Mouse (Mus musculus) MN1 (cell line): ENCODE data around the gene Phactr3.
"Not testable (repeated sequence)": the region's sequence is repeated elsewhere in the genome, so short reads cannot be mapped to it uniquely, and the experiment has no call there.

ENCODE experiments used
- DNase-seq: peaks from one replicate; pipeline ENCODE4 v3.0.0-alpha.2; 2016; ENCODE audit warnings: low spot score

The Phactr3 gene

DNA sequence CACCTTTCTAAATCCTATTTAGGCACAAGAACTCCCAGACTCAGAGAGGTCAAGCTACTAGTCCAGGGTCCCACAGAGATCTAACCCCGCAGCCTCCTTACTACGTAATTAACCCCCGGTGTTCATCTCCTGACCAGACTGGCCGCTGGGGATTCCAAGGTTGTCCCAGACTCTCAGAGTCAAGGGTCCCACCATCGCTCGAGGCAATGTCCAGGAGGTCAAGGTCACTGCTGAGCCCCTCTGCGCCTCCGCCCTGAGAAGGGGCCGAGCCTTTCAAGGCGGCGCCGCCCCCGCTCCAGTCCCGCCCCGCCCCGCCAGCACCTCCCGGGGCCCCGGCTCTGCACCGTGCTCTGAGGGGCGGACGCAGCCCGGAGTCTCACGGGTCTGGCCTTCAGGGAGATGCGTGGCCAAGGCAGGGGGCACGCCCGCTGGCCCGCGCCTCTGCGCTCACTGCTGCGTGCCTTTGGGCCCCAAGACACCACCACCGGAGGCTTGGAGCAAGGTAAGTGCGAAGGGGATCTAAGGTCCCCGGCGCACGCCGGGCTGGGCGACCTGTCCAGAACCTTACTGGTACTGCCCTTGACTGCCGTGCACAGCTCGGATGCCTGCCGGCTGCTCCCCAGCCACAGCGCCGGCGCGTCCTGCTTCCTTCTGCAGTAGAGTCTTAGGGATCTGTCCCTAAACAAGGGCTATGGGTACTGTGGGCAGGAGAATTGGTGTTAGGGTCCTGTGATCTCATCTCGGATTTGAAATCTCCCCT lies at the start of gene Phactr3:
Gene Phactr3 (plus strand): TSS at position 175 of the 760 bp plus-strand sequence.
- no peak for DNase-seq

DNA sequence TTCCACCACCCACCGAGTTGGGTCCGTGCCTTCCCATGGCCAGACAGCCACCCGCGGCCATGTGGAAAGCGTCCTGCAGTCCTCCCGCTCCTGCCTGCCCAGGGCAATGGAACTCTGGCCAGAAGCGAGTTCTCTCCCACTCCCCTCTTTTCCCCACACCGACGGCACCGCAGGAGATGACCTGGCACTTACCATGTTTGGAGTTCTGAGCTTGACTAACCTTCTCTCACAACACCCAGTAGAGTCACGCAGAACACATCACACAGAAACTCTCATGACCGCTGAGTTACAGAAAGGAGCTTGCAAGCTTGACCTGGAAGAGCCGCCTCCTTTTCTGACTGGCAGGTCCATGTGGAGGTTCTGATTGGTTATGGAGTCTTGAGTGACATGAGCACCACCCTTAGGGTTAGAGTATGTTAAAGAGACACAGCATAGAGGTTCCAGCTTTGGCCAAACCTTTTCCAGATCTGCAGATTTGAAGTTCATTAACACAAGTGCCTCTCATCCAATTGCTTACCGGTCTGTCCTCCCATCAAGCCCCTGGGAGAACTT lies 40.5 kb upstream of the Phactr3 start, which contains the start of gene Zfp931:
Gene Zfp931 (minus strand): TSS at position 311 of the 552 bp plus-strand sequence.
- DNase-seq = not testable (repeated sequence)

DNA sequence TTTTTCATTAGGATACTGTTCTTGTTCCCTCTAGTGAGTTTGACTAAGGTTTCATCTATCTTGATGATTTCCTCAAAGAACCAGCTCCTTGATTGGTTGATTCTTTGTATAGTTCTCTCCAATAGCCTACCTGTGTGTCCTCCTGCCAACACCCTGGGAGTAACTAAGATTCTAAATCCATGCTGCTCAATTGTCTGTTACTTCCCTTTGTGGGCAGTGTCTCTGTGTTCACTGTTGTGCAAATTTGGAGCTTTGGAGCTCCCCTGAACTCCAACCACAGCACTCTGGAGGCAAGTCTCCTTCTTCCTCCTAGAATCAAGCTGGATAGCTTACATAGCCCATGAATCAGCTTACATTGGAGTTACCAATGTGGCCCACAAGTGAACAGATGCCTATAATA lies 29.2 kb upstream of the Phactr3 start:
- DNase-seq = no peak

DNA sequence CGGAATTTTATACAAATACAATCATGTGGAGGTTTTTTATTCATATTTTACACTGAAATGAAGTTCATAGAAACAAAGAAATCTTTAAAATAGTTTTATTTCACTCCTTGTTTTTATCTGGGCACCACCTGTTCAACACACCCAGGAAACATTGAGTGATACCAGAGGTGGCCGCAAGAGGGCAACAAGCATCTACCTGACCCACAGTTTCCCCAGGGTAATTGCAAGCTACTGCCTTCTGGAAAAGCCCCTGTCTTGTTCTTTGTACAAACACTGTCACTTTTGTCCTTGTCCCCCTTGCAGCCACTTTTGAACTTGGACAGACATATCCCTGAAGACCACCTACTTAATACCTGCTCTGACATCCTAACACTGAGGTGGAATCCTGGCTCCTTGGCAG lies 20.8 kb upstream of the Phactr3 start:
- DNase-seq = peak; percentile 34

DNA sequence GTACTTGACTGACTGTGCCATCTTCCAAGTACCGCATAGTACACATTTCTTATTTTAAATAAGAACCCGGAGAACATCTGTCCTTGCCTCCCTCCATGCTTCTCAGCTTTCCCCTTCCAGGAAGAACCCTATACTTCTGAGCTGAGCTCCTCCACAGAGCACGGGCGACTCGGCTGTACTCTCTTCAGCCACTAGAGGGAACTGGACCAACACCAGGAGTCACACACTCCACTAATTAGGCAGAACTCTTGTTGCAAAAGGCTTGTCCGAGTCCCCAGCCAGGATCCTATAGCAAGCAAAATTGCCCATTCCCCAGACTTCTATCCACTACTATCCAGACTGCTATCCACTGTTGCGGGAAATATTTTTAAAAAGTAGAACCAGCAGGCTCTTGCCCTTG lies 16.8 kb upstream of the Phactr3 start:
- DNase-seq = no peak

DNA sequence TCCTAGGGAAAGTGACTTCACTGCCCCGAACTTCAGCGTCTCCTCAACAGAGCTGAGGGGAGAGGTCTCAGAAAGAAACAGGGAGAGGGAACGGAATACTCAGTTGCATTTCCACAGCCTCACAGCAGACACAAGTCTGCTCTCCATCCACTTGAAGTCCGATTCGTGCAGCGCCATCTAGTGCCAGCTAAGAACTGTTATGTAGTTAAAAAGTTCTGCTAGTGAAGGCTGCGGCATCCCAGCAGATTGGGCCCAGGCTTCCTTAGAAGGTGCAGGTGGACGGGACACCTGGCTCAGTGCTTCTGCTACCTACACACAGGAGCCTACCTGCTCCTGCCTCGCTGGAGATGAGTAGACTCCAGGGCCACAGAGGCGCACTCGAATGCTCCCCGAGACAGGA lies 829 bp upstream of the Phactr3 start:
- peak; percentile 27 for DNase-seq

DNA sequence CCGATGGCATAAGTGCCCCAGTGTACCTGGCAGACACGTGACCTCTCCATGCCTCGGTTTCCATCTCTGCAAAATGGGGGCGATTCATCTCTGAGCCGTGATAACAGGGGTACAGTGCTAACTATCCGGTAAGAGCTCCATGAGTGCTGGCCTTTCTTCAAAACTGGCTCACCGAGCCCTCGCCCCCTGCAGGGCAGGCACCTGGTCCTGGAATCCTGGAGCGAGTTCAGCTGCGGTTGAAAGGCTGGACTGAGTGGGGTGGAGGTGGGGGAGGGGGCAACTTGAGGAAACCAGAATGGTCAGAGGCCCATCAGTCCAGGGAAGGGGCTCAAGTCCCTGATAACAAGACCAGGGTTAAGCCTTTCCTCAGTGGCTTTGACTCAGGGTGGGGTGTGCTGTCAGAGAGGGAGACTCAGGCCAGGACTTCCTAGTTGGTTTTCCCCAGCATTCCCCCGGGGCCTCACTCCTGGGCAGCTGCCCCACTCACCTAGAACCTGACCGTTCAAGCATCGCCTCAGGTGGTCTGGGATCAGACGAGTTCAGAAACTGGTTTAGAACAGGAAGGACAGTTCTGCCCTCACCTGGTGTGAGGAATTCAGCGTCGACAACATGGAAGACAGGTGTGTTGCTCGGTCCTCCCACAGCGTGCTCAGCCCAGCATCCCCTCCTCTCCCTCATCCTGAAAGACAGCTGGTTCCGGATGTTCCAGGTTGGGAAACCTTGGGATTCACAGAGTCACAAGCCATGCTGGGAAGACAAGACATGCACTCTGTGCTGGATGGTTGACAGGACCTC lies 983 bp downstream of the Phactr3 start:
- no peak for DNase-seq

DNA sequence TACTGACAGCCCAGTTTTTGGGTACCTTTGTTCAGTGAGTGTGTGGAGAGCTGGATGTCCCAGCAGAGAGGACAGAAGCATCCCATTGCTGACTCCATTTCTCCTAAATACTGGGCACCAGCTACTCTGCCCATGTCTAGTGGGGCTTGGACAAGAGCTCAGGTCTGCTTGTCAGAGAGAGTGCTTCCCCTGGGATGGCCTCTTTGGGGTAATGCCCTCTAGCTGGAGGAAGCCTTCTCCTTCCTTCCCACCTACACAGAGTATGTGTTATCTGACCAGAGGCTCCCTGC lies 1.5 kb downstream of the Phactr3 start:
- DNase-seq = no peak

DNA sequence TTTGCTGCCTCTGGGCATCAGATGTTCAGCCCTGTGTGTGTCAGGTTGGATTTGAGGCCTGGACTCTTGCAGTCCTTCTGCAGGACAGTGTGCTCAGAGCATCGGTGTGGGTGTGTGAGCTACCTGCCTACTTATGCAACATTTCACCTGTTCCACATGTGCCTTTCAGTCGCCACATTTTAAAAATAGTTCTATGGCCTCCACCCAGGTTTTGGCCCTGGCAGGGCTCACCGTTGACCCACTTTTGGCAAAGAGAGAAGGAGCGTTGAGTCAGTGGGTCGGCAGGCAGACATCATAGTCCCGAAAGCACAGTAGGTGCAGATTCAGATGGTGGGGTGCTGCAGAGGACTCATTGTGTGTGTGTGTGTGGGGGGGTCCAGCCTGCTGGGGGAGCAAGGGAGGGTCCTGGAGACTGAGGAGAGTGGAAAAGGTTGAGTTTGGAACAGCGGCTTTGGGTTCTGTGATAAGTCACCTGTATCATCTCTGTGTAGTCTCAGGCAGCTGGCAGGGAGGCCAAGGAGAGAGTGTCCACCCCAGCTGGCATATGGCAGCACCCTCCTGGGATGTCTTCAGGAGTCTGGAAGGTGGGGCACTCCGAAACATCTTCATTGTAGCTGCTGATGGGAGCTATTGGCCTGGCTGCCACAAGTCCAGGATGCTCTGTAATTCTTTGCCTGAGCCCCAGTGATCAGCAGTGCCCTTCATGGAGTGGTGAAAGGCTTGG lies 2.0 kb downstream of the Phactr3 start:
- DNase-seq = no peak

DNA sequence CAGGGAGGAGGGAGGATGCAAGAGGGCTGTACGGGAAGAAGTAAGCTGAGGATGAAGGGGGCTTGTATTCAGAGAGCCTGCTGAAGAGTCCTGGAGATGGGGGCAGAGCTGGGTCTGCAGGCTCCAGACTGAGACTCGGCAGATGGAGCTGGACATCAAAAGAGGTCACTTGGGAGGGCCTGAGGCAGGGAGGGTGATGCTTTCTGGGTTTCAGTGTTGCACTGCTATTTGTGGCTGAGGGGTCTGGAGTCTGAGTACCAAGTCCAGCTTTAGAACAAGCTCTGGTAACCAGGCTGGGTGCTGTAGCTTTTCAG lies 2.6 kb downstream of the Phactr3 start:
- DNase-seq = no peak

DNA sequence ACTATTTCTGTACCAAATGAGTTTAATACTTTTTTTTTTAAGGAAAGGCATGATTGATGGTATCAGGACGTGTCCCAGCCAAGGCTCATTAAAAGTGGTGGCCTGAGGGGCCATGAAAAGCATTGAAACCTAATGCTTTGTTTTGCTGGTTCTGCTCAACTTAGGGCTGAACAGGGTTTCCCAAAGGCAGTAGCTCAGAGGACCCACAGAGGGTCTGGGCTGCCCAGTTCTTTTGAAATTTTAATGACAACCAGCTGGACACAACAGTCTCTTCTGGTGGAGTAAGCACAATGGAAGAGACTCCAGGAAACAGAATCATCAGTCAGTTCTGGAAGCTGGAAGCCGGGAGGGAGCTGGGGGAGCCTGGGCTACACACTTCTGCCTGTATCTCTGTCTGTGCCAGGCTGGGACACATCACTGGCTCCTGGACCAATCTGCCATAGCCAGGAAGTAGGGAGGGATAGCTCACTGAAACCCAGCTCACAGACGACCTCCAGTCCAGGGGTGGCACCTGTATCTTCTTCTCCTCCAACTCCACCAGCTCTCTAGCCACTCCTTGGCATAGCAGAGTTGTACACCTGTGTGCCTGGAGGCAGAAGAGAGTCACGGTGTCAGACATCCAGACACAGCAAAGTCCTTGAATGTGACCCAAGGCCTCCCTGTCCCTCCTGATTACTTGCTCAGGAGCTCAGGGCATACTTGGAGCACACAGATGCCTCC lies 3.3 kb downstream of the Phactr3 start:
- no peak for DNase-seq

DNA sequence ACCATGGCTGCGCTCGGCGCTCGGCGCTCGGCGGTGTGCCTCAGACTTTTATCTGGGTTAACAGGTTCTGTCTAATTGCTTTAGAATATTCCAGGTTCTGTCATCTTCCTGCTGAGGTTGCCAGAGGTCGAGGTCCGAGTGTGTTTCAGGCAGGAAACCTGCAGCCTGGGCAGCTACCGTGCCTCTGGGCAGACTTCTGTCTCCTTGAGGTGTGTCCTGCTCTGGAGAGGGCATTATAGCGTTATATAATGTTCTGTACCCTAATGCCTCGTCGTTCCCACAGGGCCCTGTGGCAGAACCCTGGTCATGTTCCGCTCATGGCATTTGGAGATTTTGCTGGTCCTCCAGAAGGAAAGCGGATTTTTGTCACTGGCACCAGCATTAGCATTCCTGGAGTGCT lies 4.7 kb downstream of the Phactr3 start:
- DNase-seq = no peak

DNA sequence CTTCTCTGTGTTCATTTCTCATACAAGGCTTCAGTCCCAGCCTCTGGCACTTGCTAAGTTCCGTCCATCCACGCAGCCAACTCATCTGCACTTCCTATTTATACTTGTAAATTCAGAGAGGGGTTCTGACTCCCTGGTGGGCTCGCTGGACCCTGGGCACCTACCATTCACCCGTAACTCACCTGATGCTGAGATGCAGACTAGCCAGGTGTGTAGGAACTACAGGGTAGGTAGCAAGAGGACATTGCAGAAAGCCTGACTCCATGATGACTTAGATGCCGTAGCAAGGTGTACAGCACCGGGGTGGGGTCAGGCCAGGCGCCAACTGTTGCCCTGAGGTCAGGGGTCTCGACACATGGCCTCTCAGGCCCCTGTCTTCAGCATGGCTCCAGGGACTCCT lies 6.7 kb downstream of the Phactr3 start:
- no peak for DNase-seq

DNA sequence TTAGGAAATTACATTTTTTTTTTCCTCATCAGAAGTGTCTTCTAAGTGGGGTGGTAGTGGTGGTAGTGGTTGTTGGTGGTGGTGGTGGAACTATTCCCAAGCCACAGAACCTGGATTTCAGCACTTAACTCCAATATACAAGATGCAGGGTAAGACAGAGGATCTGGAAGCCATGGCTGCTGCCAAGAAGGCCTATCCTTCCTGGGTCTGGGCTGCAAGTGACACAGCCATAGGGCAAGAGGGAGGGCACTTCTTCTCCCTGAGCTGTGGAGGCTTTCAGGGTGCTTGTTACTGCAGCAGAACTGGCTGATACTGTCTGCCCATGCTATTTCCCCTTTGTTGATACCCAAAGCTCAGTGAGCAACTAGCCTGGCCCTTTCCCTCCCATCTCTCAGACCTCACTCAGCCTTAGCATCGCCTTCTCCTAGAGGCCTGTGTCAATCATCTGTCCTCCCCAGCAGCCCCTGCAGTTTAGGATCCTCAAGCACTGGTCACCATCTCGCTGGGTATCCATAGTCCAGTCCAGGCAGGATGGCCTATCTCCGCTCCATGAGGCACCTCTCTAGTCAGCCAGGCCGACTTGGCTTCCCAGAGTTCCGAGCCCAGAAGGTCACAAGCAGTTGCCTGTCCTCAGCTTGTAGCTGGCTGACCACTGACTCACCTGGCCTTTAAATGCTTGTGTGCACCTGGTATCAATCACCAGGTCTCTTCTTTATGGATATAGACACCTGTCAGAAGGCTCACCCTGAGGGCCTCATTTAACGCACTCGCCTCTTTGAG lies 7.5 kb downstream of the Phactr3 start:
- DNase-seq = no peak

DNA sequence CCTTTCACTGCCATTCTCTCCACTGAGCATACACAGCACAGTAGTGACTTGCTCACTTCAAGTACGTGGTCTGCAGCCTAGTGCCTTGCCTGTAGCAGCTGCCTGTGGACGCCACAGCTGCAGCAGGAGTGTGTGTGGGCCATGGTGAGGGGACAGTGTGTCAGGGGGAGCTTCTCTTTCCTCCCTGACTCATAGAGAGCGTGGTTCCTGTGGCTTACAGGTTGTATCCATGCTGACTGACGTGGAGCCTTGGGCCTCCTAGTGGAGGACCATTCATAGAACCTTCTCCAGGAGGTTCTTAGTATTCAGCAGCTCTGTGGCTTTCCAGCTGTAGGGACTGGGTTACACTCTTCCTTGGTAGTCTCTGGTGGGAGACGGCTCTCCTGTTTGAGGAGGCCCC lies 9.8 kb downstream of the Phactr3 start:
- no peak for DNase-seq

DNA sequence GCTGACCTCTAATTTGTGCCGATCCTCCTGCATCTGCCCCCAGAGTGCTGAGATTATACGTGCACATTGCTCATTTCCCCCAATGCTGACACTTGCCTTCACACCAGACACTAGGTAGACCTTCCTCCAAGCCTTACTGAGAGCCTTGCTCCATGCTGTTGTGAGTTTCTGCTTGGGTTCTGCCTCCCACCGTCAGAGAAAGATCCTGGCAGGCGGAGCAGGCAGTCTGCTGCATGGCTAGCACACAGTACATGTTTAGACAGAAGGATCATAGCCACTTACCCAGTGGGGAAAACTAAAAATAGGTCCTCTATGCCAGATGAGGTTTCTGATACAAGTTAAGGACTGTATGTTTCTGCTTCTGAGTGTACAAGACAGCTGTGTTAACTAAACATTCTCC lies 10.4 kb downstream of the Phactr3 start:
- DNase-seq = no peak

DNA sequence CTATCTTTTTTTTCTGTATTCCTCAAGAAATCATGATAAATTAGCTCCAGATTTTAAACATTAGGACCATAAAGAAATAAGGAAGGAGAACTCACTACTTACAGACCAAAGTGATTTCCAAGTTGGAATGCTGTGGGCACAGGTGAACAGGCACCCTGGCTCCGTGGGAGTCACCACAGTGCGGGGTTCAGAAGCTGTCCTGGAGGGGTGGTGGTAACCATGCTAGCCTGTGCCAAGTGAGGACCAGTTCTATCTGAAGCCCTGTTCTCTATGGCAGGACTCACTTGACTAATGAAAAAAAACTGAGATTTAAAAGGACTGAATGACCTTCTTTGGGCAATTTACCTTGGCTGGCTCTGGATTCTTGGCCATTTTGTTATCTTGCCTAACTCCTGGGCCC lies 10.9 kb downstream of the Phactr3 start:
- DNase-seq = no peak

DNA sequence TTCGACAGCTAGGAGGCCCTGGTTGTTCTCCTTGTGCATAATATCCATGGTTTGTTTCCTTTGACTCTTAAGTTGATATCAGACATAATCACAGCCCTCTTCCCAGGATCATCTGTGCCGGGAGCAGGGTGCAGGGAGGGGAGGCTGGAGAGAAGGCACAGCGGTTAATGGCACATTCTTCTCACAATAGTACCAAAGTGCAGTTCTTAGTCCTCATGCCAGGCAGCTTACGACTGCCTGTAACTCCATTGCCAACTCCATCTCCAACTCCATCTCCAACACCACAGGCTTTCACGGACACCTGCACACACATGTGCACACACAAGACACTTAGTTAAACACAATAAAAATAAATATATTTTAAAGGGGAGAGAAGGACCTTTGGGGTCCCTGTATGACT lies 11.8 kb downstream of the Phactr3 start:
- DNase-seq = no peak

DNA sequence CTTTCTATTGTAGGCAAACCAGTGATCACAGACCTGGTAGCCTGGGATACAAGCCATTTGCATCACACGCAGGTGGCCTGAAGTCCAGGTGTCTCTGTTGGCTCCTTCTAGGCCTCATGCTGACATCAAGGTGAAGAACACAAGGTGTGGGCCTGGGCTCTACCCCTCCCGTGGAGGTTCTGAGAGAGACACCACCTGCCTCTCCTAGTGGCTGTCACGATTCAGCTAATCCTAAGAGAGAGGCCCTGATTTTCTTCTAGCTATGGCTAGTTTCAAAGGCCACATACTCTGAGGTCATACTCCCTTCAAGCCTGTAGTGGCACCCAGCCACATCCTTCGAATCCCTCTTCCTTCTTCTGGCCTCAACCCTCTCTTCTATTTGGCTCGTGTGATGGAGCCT lies 12.2 kb downstream of the Phactr3 start:
- no peak for DNase-seq

DNA sequence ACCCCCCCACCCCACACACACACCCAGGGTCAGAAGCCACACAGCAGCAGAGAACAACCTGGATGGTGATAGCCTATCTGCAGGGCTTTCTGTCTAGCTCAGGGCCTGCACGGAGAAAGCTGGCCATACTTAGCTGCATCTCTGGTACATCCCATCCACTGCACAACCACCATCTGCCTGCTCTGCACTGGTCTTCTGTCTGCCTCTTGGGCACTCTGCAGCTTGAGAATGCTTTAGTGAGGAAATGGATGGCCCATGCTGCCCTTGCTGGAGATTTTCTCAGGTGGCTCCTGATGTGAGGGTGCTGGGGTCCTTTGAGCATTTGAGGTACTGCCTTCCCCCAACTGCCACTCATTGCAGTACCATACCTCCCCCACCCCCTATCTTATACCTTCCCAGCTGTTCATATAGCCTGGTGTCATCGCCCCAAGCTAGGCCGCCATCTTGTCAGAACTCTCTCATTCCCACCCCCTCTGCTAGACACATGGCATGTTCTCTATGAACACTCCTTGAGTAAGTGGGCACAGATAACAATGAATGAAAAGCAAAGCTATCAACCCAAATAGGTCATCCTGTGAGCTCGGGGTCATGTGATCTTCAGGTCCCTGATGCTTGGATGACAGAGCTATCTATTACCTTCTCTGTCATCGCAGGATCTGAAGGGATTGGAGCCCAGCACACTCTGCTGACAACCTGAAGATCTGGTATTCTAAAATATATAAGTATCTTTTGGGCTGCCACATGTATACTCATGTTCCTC lies 13.0 kb downstream of the Phactr3 start:
- no peak for DNase-seq

DNA sequence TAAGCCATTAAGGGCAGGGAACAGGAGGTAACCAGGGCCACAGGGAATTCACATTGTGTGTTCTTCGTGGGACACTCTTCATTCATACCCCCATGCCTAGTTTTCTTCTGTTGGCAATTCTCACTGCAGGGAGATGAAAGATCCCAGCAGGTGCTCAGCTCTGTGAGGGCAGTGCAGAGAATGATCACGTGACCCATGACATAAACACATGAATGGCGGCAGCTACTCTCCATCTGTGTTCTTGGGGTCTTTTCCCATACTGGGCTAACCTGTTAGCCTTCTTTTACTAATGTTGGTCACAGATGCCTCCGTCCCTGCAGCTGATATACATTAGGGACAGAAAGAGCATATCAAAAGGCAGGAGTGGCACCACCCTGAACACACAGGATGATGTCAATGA lies 16.9 kb downstream of the Phactr3 start:
- no peak for DNase-seq
